Mouse (Mus musculus): ENCODE measurements around the gene Pard3. TPM values are rescaled to one million over a fixed set of nuclear protein-coding genes. Genes with fewer than 3 reads are reported as not detected.
A peak's percentile ranks its signal among the peaks of the same experiment; 100 is the strongest.

Pard3 gene
- total RNA-seq (2021): 10 to 100 TPM; 41.0 to 42.0 TPM

- peak; percentile 83 for DNase-seq
These were observed at the start of gene Pard3 for GRCm38 (mm10) chr8:127063551-127064360. Gene Pard3 (plus strand): TSS chr8:127063893.

DNA sequence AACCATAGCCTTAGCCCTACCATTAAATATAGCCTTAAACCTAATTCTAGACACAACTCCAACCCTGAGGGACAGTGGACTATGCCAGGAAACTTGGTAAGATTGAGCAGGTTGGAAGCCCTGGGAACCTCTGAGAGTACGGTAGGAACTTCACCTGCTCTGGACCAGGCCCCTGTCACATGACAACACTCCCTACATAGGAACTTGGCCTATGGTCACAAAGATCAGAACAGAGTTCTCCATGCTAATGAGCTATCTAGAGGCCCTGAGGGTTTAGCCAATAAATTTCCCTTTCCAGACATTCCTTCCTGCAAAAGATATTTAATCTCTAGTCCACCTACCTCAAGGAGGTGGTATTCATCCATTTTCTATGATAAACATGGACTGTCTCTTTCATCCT is 41.9 kb upstream of the Pard3 start:
- no peak for DNase-seq

- DNase-seq: no peak
These were observed 38.4 kb upstream of the Pard3 start for GRCm38 (mm10) chr8:127025256-127025717.

- no peak for DNase-seq
These were observed 37.9 kb upstream of the Pard3 start for GRCm38 (mm10) chr8:127025775-127026174.

DNA sequence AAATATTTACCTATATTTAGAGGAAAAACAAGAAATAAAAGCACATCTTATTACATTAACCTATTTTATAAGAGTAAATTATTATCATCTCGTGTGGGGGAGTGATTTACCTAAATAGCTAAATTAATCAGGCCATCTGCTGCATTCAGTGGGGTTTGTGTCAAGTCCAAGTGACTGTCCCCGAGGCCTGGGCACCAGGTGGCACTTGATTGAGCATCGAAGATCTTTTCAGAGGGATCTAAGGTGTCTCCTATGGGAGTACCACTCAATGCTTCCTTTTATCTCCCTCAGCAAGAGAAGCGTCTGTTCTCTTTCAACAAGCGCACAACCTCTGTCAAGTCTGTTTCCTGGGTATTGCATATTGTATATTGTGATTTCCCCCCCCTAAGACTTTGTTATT is 32.2 kb upstream of the Pard3 start:
- DNase-seq: no peak

GRCm38 (mm10) chr8:127038928-127039327 is 24.8 kb upstream of the Pard3 start:
- no peak for DNase-seq

DNA sequence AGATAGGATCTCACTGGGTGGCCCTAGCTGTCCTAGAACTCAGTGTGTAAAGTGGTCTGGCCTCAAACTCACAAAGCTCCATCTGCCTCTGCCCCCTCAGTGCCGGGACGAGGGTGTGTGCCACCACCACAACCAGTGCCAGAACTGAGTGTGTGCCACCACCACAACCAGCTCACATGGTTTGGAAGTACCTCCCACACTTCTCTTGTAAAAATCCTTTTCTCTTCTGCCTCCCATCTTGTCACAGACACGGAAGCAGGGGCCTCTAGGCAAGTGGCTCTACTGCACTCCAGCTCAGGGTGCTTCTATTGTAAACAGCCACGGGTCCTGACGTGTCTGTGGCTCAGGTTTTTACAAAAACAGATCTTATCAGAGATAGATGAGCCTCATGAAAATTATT is 13.7 kb upstream of the Pard3 start:
- no peak for DNase-seq

DNA sequence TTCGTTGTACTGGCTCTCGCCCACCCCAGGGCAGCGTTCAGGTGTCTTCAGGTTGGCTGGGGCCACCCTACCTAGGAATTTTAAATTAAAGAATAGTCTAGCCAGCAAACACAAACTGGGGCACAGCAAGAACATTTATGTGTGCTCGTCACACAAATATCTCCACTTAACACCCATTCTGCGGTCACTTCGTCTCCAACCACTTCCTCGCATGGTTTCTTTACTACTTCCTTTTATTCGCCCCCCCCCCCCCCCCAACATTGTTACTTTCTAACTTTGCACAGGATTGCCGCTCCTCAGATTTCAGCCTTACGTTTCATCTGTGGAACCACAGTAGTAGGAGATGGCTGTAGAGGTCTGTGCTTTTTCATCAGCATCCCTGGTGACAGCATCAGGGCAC is 11.6 kb upstream of the Pard3 start:
- no peak for DNase-seq

DNA sequence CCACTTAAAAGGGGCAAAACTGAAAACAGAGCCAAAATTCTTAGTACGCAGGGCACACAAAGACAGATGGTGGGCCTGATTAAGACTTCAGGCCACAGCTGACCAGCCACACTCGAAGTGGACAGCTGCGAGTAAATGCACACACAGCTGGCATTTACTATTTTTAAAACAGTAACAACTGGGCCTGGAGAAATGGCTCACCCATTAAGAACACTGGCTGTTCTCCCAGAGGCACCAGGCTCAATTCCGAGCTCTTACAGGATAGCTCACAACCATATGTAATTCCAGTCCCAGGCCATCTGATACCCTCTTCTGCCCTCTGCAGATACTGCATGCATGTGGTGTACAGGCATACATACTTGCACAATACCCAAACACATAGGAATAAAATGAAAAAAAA is 8.6 kb upstream of the Pard3 start:
- DNase-seq: no peak

- no peak for DNase-seq
These were observed 4.9 kb upstream of the Pard3 start for GRCm38 (mm10) chr8:127058759-127059158.

DNA sequence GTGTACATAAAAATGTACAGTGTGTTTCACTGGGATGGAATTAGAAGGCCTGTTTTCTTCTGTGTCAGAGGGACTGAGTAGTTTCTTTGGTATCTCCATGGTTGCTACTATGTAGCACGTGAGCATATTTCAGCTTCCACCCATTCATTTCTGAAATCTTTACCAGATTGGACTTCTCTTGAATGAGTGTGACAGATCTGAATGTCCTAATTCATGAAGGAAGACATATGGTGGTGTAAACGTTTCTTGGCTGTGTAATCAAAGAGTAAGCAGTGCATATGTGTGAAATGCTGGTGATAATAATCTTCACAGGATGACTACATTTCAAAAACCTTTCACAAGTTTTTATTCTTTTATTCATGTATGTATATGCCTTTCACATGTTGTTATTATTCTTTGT is 3.9 kb upstream of the Pard3 start:
- DNase-seq: no peak

DNA sequence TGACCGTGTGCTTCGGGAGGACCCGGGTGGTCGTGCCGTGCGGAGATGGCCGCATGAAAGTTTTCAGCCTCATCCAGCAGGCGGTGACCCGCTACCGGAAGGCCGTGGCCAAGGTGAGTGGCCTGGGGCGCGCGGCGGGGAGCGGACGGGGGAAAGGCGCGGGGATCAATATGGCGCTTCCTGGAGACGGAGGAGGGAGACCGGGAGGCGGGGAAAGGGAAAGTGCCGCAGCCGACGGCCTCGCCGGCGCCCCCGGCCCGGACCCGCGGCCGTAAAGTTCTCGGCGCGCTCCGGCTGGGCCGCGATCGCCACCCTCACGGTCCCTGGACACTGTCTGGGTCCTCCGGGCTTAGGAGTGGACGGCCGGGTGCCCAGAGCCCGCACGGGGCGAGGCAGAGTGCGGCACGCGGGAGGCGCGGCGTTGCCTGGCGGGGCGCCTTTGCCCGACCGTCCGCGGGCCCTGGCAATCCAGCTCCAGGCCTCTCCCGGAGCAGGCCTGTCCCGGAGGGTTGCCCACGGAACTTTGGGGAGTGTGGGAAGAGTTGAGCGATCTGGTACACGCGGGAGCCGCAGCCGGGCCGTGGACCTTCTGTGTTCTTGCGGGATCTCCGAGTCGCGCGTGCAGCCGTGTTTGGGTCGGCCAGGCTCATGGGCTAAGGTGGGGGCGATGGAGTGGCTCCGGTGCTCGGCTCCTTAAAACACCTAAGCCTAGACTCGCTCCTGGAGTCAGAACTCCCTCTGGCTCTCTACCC is 844 bp downstream of the Pard3 start:
- DNase-seq: peak; percentile 62

- no peak for DNase-seq
These were observed 1.4 kb downstream of the Pard3 start for GRCm38 (mm10) chr8:127065113-127065473.

DNA sequence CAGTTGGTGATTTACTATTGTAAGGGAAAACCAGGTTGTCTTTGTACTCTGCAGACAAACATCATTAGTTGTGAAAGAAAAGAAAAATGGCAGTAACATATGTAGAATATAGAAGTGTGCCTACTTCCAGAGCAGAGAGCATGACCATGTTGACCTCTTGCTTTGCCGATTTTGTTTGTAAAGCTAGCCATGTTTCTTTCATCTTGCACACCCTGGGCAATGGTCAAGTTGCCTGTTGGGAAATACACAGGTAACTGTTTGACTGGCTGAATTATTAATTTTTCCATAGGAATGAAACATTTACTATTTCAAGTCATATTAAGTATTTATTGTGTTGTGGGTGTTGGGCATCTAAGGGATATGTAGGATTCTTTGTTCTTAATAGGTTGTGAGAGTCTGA is 2.1 kb downstream of the Pard3 start:
- no peak for DNase-seq

DNA sequence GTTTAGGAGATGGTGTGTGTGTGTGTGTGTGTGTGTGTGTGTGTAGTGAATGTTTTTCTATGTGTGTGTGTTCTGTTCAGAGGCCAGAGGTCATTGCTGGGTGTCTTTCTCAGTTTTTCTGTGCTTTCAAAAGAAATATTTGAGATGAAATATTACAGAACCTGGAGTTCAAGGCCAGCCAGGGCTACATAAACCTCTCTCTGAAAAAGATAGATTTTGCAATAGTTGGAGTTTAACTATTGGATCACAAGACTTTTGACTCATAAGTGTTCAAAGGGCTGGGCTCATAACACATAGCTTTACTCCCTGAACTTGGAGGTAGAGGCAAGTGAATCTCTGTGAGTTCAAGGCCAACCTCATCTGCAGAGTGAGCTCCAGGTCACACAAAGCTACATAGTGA is 2.8 kb downstream of the Pard3 start:
- DNase-seq: no peak

GRCm38 (mm10) chr8:127068719-127069118 is 5.0 kb downstream of the Pard3 start:
- DNase-seq: no peak

DNA sequence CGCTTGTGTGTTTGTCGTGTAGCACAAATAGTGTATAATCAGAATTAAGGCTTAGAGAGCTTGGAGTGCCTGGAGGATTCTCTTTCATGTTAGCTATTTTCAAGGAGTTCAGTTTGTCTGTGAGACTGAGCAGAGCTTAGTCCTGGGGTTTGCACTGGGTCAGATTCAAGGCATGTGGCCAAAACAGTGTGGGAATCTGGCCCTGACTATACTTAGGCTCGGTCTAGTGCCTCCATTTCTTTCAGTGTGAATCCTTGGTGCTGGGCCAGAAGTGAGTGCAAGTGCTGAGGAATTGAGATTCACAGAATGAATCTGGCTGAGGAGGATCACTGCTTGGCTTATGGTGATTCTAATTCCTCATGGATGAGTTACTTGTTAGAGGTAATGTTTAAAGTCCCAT is 6.5 kb downstream of the Pard3 start:
- DNase-seq: peak; percentile 60

DNA sequence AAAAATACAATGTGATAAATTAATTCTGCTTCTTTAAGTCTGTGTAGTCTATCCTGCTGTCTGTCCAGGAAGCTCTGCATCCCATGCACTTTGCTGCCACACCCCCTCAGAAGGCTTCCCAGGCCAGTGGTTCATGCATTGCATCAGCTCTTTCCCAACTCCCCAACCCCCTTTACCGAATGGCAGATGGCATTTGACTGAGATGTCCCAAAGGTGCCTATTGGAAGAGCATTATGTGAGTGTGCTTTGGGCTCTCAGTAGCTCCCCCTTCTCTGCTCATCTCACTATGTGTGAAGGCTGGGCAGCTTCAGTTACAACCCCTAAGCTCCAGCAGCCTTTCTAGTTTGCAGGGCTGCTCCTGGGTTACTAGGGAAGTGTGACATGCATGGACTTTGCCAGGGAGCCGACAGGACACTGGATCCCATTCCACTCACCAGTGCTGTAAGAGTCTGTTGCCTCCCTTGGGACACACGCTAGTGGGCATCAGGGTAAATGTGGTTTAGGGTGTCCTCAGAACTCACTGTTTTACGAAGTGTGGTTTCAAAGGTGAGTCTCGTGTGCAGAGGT is 9.4 kb downstream of the Pard3 start:
- DNase-seq: no peak

DNA sequence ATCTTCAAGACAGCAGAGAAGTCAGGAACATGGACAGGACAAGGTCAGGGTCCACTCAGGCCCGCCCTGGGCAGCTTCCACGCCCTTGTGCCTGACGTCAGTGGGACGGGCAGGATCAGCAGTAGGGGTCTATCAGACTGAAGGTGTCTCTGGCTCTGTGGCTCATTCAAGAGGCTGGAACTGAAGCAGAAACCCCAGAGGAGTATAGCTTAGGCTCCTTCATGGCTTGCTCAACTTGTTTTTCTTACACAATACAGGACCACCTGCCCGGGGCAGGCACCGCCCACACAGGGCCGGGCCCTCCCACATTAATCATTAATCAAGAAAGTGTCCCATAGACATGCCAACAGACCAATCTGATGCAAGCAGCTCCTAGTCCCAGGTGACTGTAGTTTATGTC is 12.8 kb downstream of the Pard3 start:
- DNase-seq: no peak

GRCm38 (mm10) chr8:127079244-127079805 is 15.6 kb downstream of the Pard3 start:
- DNase-seq: no peak

DNA sequence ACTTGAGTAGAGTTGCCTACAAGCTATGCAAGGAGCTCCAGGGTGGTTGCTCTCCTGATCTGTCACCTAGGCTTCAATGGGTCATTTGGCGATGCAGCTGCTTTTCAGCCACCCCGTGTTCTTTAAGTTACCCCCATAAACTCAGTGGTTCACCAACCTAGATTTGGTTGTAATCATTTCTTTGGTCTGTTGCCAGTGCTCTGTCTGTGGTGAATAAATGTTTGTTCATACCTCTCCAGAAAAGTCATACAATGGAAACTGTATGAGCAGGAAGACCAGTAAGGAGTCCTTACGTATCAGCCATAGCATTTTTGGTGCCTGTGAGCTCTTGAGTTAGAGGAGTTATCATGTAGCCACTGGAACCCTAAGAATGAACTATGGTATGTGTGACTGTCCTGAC is 17.6 kb downstream of the Pard3 start:
- DNase-seq: no peak

DNA sequence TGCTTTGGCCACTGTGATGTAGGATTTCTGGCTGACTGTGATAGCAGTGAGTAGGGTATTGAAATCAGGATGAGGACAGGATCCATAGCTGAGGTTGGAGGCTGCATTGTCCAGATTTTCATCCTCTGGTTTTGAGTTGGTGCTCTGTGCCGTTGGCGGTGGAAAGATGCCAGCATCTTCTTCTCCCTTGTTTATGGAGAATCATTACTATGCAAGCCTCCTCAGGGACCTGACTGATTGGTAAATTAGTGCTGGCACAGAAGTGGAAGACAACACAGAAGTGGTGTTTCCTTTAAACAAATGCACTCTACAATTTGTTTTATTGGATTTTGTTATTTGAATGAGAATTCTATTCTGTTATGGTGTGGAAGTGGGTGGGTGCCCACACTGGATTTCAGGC is 18.8 kb downstream of the Pard3 start:
- no peak for DNase-seq

DNA sequence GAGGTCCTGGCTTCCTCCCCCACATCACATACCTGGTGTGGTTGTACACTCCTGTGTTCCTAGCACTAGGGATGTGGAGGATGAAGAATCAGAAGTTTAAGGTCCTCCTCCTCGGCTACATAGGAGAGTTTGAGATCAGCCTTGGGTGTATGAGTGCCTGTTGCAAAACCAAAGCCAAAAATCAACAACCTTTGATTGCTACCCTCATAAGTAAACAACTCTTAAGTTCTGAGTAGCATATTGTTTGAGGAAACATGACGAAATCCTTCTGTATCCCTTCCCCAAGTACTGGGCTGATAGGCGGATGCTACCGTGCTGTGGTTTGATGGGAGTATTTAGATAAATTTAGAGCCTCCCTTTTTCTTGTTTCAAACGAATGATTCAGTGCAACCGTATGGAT is 20.9 kb downstream of the Pard3 start:
- DNase-seq: no peak

All from heart, postnatal 4 days (tissue).